Mouse (Mus musculus): ENCODE measurements around the gene Cryba1.
"Not testable (repeated sequence)": the region's sequence is repeated elsewhere in the genome, so short reads cannot be mapped to it uniquely, and the experiment has no call there.

Cryba1 gene

GRCm38 (mm10) chr11:77725183-77725582 is at the start of gene Cryba1:
Cryba1 (minus strand) TSS chr11:77725283.
- DNase-seq: no peak

DNA sequence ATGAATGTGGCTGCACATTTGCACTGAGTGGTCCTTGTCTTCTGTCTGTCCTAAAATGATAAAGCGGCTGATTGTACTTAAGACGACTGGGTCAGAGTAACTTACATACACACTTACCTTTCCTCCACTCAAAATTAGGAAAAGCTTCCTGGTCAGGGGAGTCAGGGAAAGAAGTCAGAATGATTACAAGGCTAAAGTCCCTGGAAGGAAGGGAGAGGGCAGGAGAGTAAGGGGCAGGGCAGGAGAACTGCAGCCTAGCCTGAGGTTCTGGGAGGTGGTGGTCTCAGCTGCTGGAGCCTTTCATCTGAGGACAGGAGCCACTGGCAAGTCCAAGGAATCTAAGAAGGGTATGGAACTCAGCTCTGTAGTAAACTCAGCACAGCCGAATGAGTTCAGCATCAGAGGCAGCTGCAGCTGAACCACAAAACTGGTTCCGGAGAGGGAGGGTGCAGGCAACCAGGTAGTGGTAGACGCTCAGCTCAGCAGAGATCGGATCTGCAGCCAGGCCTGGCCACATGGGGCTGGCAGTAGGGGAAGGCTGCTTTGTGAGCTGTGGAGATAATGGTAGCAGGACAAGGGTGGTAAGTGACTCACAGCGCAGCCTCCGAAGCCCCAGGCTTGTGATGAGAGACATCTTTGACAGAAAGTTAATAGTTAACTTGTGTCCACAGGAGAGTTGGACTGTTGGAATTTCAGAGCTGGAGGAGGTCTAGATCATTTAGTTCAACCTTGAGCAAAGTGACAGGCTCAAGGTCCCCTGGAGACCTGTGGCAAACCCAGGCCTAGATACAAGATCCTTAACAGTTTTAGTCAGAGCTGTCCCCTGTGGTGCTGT is 47.0 kb upstream of the Cryba1 start:
- no peak for DNase-seq

GRCm38 (mm10) chr11:77770346-77770745 is 45.3 kb upstream of the Cryba1 start:
- no peak for DNase-seq

DNA sequence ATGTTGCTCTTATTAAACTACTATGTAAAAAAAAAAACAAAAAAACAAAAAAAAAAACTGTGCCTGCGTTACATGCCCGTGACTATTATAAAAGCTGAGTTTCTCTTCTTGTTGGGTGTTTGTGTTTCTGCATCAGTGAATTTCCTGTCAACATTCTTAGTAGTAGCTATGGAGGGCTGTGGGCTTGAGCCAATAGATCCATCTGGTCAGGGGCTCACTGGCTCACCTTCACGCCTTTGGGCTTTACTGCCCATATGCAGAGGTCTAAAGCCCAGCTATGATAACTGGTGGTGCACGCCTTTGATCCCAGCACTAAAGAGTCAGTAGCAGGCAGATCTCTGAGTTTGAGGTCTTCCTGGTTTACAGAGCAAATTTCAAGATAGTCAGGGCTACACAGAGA is 44.4 kb upstream of the Cryba1 start:
- no peak for DNase-seq

GRCm38 (mm10) chr11:77766351-77767001 is 41.4 kb upstream of the Cryba1 start:
- peak; percentile 55 for DNase-seq

DNA sequence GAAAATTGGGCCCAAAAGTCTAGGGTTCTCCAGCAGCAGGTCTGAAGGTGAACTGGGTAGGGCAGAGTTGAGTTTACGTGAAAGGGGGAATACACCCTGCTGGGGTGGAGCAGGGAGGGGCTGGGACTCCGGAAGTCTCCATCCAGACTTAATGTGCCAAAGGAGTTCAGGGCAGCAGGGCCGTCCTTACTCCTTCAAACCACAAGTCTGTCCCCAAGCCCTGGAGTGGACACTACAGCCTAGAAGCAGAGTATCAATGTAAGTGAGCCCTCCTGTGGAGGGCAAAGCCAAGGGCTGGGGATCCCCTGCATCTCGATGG is 40.3 kb upstream of the Cryba1 start:
- DNase-seq: peak; percentile 52

- peak; percentile 46 for DNase-seq
Measured at GRCm38 (mm10) chr11:77764694-77765458, 39.8 kb upstream of the Cryba1 start.

DNA sequence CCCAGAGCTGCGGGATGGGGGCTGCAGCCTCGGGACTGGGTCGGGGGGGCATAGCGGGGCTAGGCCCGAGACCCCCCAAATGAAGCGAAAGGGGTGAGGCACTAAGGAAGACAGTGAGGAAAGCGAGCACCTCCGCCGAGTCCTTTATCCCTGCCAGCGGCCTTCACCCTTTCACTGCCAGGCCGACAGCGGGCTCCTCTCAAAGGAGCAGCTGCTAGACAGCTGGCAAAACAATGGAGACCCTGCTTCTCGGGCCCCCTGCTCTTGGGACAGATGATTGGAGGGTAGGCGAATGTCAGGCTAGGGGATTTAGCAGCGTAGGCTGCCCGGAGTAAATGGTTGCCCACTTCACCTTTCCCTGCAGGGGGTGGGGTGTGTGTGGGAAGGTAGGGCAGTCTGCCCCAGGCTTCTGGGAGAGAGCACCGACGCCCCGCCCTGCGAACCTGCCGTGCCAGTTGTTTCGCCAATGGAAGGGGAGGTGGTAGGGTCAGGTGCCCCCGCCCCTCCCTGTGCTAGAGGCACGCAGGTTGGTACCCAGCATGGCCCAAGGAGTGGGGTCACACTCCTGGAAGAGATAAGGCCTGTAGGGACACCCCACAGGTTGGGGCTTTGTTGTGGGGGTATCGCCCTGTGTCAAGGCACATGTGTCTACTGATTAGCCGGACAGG is 38.7 kb upstream of the Cryba1 start:
- peak; percentile 77 for DNase-seq

- DNase-seq: peak; percentile 83
Measured at GRCm38 (mm10) chr11:77762783-77763672, 37.9 kb upstream of the Cryba1 start, which contains the start of gene Myo18a. Myo18a (plus strand) TSS chr11:77763246.

DNA sequence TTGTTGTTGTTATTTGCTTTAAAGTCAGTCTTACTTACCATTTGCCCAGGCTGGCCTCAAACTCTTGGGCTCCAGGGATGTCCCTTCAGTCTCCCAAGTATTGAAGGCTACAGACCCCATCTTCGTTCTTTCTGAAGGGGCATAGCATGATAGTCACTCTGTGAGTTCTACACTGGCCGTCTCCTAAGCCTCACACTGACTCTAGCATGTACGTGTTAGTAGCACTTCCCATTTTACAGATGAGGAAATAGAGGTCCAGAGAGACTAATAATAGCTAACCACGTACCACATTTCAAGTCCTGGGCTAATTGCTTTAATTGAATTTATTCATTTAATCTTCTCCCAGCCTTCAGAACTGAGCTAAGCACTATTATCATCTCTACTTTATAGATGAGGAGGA is 34.9 kb upstream of the Cryba1 start:
- no peak for DNase-seq

DNA sequence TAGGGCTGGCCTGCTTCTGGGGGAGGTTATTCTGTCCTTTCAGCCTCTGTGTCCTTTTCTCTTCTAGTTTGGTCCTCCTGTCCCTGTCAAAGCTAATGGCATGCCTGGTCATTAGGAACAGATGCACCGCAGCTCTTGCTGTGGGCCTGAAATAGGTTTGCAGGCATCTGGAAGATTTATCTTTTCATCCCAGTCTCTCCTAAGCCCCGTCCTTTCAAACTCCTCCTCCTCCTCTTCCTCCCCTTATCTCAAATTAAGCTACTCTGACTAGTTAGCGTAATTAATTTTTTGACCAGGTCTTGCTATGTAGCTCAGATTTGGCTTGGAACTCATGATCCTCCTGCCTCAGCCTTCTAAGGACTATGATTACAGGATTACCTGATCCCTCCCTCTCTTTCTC is 28.4 kb upstream of the Cryba1 start:
- DNase-seq: no peak

DNA sequence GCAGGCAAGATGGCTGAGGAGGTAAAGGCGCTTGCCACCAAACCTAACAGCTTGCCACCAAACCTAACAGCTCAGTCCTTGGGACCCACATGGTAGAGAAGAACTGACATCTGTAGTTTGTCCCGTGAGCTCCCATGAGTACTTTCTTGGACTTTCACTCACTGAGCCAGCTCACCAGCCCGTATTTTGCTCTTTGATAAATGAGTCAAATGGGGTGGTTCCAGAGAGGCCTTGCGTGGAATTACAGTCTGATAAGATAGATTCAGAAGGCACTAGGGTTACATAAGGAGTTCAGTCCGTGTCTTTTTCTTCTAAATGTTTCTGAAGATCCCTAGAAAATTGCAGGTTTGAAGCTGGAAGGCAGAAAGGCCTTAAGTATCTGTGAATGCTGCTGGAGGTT is 27.4 kb upstream of the Cryba1 start:
- no peak for DNase-seq

DNA sequence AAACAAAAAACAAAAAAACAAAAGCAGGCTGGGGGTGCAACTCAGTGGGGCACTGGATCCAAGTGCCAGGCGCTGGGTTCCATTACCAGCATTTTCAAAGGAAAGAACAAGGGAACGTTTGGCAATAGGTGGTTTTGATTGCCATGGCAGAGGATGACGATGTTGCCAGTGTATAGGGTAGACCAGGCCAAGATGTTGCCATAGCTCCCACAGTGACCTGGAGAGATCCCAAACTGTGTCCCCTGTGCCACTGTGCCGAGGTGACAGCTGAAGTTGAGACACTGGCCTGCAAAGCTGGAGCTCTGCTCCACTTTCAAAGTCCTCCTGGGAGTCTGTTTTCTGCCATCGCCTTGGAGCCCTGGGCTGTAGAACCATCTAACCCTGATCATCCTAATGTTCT is 23.9 kb upstream of the Cryba1 start:
- DNase-seq: no peak

DNA sequence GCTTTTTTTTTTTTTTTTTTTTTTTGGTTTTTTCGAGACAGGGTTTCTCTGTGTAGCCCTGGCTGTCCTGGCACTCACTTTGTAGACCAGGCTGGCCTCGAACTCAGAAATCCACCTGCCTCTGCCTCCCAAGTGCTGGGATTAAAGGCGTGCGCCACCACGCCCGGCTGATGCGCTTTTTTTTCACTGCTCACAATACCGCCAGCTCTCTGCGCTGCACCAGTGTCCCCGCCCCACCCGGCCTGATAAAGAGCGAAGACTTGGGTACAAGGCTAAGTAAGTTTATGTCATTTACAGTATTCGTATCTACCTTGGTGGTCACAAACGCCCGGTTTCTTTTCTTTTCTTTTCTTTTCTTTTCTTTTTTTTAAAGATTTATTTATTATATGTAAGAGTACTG is 22.0 kb upstream of the Cryba1 start:
- DNase-seq: not testable (repeated sequence)

DNA sequence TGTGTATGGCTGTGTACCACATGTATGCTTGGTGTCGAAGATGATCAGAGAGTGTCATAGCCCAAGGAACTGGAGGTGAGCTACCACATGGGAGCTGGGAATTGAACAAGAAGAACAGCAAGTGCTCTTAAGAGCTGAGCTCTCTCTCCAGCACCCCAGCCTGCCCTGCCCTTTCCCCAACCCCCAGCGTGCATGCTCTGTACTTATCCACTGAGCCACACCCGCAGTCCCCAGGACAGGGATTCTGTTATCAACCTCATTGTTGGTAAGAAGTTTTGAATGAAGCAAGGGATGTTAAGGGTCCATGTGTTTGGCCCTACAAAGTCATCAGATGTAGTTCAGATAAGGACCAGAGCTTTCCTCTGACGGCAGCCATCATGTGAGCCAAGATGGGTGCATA is 21.6 kb upstream of the Cryba1 start:
- DNase-seq: no peak

- DNase-seq: peak; percentile 33
Measured at GRCm38 (mm10) chr11:77743966-77744365, 18.9 kb upstream of the Cryba1 start.

DNA sequence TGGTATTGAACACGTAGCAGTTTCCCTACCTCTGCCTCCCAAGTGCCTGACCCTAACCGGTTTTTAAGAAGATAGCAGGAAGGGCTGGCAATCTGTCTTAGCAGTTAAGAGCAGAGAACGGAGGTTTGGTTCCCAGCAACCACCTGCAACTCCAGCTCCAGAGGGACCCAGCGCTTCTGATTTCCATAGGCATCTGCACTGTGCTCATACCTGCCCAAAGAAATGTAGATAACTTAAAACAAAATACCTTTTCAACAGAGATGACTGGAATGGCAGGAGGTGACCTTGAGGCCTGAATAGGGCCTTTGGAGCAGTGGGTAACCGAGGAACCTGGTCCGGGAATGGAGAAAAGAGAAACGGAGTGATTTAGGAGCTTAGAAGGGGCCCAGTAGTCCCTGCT is 13.5 kb upstream of the Cryba1 start:
- no peak for DNase-seq

DNA sequence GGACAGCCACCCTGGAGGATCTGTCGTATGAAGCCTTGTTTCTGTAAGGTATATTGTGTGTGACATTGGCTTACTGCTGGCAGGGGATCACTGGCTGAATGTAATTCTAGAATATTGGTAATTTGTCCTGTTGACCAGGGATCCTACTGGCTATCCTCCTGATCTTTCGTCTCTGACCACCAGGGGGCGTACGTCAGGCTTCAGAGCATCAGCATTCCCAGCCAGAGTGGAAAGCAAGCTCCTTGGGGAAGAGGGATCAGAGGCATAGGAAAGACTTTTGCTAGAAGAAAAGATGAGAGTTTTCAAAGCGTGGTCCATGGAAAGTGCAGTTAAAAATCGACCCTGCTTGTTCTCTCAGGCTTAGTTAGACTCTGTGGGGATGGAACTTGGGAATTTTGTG is 12.2 kb upstream of the Cryba1 start:
- DNase-seq: peak; percentile 80

DNA sequence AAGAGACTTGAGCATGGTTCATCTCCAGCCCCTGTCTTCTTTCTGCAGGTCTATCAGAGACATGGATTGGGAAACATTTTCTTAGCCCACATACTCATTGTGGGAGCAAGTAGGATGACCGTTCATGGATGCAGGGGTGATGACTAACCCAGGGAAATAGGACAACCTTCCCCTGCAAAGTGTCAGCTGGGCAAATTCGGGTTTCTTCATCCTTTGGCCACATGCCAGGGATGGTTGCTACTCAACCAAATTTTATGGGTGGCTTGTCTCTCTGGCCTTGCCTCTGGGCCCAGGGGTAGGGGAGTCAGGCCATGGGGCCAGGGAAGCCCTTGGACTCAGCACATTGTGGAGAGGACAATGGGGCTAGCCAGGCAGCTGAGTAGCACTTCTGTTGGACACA is 3.5 kb upstream of the Cryba1 start:
- peak; percentile 14 for DNase-seq

- DNase-seq: no peak
Measured at GRCm38 (mm10) chr11:77724766-77725165, 317 bp downstream of the Cryba1 start.

GRCm38 (mm10) chr11:77721389-77721788 is 3.7 kb downstream of the Cryba1 start:
- DNase-seq: no peak

GRCm38 (mm10) chr11:77719055-77719454 is 6.0 kb downstream of the Cryba1 start:
- no peak for DNase-seq

Data from cerebellum, adult 9-11 months (tissue).